16 mouse cellular contexts compared by ENCODE assay signal in the genomic region with DNA sequence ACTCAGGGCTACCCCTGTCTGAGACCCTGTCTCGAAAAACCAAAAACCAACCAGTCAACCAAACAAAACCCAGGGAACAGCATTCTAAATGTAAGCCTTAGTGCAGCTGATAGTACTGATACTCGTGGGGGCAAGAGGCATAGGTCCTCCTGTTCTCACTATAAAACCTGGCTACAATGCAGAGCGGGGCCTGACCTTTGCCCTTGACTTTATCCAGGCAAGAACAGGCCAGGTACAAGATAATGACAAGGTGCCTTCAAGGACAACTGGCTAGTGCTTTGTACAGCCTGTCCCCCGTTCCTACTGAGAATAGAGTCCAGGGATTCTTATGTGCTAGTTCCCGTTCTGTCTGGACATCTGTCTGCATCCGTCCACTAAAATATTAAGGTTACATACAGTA. TPM values are rescaled to one million over a fixed set of nuclear protein-coding genes. Genes with fewer than 3 reads are reported as not detected.
A peak's percentile ranks its signal among the peaks of the same experiment; 100 is the strongest.
DNase-seq lines count a peak whose midpoint lies in the region; ATAC-seq and TF ChIP-seq lines count a peak whose summit lies in the region.
"Had no signal": no experiment of that assay in that cellular context is flagged by ENCODE, and none has a peak within 500 bp of the region (broad histone marks: within the 10 kb centered on the region; RNA-seq: fewer than 3 reads in every experiment).

No protein-coding gene starts in this region.

- no peaks in the 10 kb centered on the region for H3K9me3 ChIP-seq in hindbrain, postnatal 0 days (ENCODE audit: low read length)
- no peaks in the 10 kb centered on the region for H3K9me3 ChIP-seq in hindbrain, embryonic 10.5 days
- no peaks in the 10 kb centered on the region for H3K9me3 ChIP-seq in midbrain, embryonic 14.5 days (ENCODE audit: control insufficient read depth, low read length)
- H3K9me3 ChIP-seq in midbrain, embryonic 10.5 days (replicated peaks), result no peaks in the 10 kb centered on the region
- H3K9me3 ChIP-seq: embryonic facial prominence, embryonic 12.5 days; forebrain, embryonic 15.5 days; heart, embryonic 13.5 days had no signal

- H3K4me1 ChIP-seq in hindbrain, postnatal 0 days (ENCODE audit: insufficient read depth, low read length), result peaks cover 11% of the 10 kb centered on the region
- peaks cover 23% of the 10 kb centered on the region for H3K4me1 ChIP-seq in hindbrain, embryonic 10.5 days (replicated peaks)
- H3K4me1 ChIP-seq in midbrain, embryonic 14.5 days (ENCODE audit: control insufficient read depth, insufficient read depth, low read length), result peaks cover 16% of the 10 kb centered on the region
- peaks cover 22% of the 10 kb centered on the region for H3K4me1 ChIP-seq in midbrain, embryonic 10.5 days
- H3K4me1 ChIP-seq: embryonic facial prominence, embryonic 12.5 days had no signal

- ATAC-seq in hindbrain, postnatal 0 days, result no peak
- ATAC-seq in midbrain, embryonic 14.5 days (ENCODE audit: low FRiP score, low TSS enrichment), result no peak
- ATAC-seq: forebrain, embryonic 15.5 days had no signal

- no peak for DNase-seq in hindbrain, postnatal 0 days (ENCODE audit: low spot score)
- DNase-seq in hindbrain, embryonic 10.5 days (ENCODE audit: low spot score), result no peak
- no peak for DNase-seq in midbrain, embryonic 14.5 days
- no peak for DNase-seq in midbrain, embryonic 10.5 days (ENCODE audit: low spot score)
- DNase-seq in ES-CJ7 (ENCODE audit: low read depth, low spot score), result peak; percentile 55
- DNase-seq in retina, postnatal 1 day, result no peak
- DNase-seq: adrenal gland, postnatal 14 days; cerebellum, adult 11-12 months; cerebellum, adult 9-10 months; cerebellum, postnatal 25 days; gastrocnemius, postnatal 36 days; heart, adult 11 months; heart, postnatal 36 days had no signal

- peak overlapping the region; percentile 71; the same call in 1 of the 2 replicates for H3K27ac ChIP-seq in hindbrain, postnatal 0 days
- no peak overlapping the region for H3K27ac ChIP-seq in hindbrain, embryonic 10.5 days
- H3K27ac ChIP-seq in midbrain, embryonic 14.5 days (replicated peaks; ENCODE audit: low read depth, low read length), result peak overlapping the region; percentile 94
- H3K27ac ChIP-seq in midbrain, embryonic 10.5 days (replicated peaks), result no peak overlapping the region
- H3K27ac ChIP-seq: embryonic facial prominence, embryonic 12.5 days; heart, embryonic 13.5 days had no signal

- no peaks in the 10 kb centered on the region for H3K27me3 ChIP-seq in hindbrain, postnatal 0 days (ENCODE audit: insufficient read depth, low read length)
- no peaks in the 10 kb centered on the region for H3K27me3 ChIP-seq in hindbrain, embryonic 10.5 days (ENCODE audit: insufficient read depth, poor library complexity, severe bottlenecking)
- no peaks in the 10 kb centered on the region for H3K27me3 ChIP-seq in midbrain, embryonic 14.5 days (ENCODE audit: control insufficient read depth, insufficient read depth, low read length)
- no peaks in the 10 kb centered on the region for H3K27me3 ChIP-seq in midbrain, embryonic 10.5 days (ENCODE audit: low read depth, poor library complexity, severe bottlenecking)
- H3K27me3 ChIP-seq: embryonic facial prominence, embryonic 12.5 days; forebrain, embryonic 15.5 days; heart, embryonic 13.5 days had no signal

- H3K4me2 ChIP-seq in hindbrain, postnatal 0 days (ENCODE audit: low read depth, low read length), result no peak overlapping the region
- no peak overlapping the region for H3K4me2 ChIP-seq in midbrain, embryonic 14.5 days (ENCODE audit: low read length)
- H3K4me2 ChIP-seq: embryonic facial prominence, embryonic 12.5 days; forebrain, embryonic 15.5 days; heart, embryonic 13.5 days had no signal

- no peaks in the 10 kb centered on the region for H3K36me3 ChIP-seq in hindbrain, postnatal 0 days (ENCODE audit: insufficient read depth, low read length)
- no peaks in the 10 kb centered on the region for H3K36me3 ChIP-seq in hindbrain, embryonic 10.5 days
- H3K36me3 ChIP-seq in midbrain, embryonic 14.5 days (ENCODE audit: control insufficient read depth, insufficient read depth, low read length), result no peaks in the 10 kb centered on the region
- H3K36me3 ChIP-seq in midbrain, embryonic 10.5 days, result no peaks in the 10 kb centered on the region
- H3K36me3 ChIP-seq: embryonic facial prominence, embryonic 12.5 days; forebrain, embryonic 15.5 days; heart, embryonic 13.5 days had no signal

- no peak overlapping the region for H3K4me3 ChIP-seq in hindbrain, postnatal 0 days (ENCODE audit: low read length)
- no peak overlapping the region for H3K4me3 ChIP-seq in hindbrain, embryonic 10.5 days
- no peak overlapping the region for H3K4me3 ChIP-seq in midbrain, embryonic 14.5 days (replicated peaks; ENCODE audit: low read depth, low read length)
- no peak overlapping the region for H3K4me3 ChIP-seq in midbrain, embryonic 10.5 days
- H3K4me3 ChIP-seq: embryonic facial prominence, embryonic 12.5 days; forebrain, embryonic 15.5 days; heart, embryonic 13.5 days had no signal

- no peak overlapping the region for H3K9ac ChIP-seq in hindbrain, postnatal 0 days (replicated peaks; ENCODE audit: low read length)
- no peak overlapping the region for H3K9ac ChIP-seq in midbrain, embryonic 14.5 days (replicated peaks; ENCODE audit: low read length)
- H3K9ac ChIP-seq: embryonic facial prominence, embryonic 12.5 days; forebrain, embryonic 15.5 days; heart, embryonic 13.5 days had no signal

- WGBS in hindbrain, postnatal 0 days, result 89% methylated on average over 6 of the region's 6 CpGs
- 87% methylated on average over 6 of the region's 6 CpGs for WGBS in hindbrain, embryonic 10.5 days
- WGBS in midbrain, embryonic 14.5 days, result 88% methylated on average over 6 of the region's 6 CpGs
- WGBS in midbrain, embryonic 10.5 days, result 88% methylated on average over 6 of the region's 6 CpGs

- no peak for TF ChIP-seq CTCF in hindbrain, postnatal 0 days (IDR thresholded peaks at IDR 0.05; ENCODE audit: low read depth)

RNA-seq across cellular contexts. Expression of a gene that starts 25.6 kb away (rescaled TPM):
- total RNA-seq in hindbrain, postnatal 0 days (2014; rRNA removed), result 50.2 and 50.9 TPM in 2 replicates
- polyA plus RNA-seq in hindbrain, postnatal 0 days (2015; fragmentation: Nextera tagmentation; extraction: Ambion mirVana), result 26.6 and 29.0 TPM in 2 replicates
- 6.5 and 9.1 TPM in 2 replicates for polyA plus RNA-seq in hindbrain, embryonic 10.5 days (2016; fragmentation: Nextera tagmentation; extraction: Ambion mirVana)
- 19.4 and 21.9 TPM in 2 replicates for polyA plus RNA-seq in midbrain, embryonic 14.5 days (2014; fragmentation: Nextera tagmentation; extraction: Ambion mirVana)
- 4.1 and 5.2 TPM in 2 replicates for polyA plus RNA-seq in midbrain, embryonic 10.5 days (2016; fragmentation: Nextera tagmentation; extraction: Ambion mirVana)

Comparison
In these comparisons a context has a peak if more than half of its experiments do, and no peak if none do; other contexts are left out.
1. H3K27ac ChIP-seq: peak in hindbrain, postnatal 0 days (single experiment) and midbrain, embryonic 14.5 days (single experiment); none in hindbrain, embryonic 10.5 days (single experiment) and midbrain, embryonic 10.5 days (single experiment).